Mouse (Mus musculus): ENCODE measurements at regions not wholly inside any gene's neighbourhood (a gene's known extent, or its start where the extent isn't known, plus 50 kb on each side); places are given as distances from the start of the nearest gene placed in this dataset.
"Not testable (repeated sequence)": the region's sequence is repeated elsewhere in the genome, so short reads cannot be mapped to it uniquely, and the experiment has no call there.

GRCm38 (mm10) chr8:89563544-89563943 is 519.6 kb upstream of the Sall1 start:
- DNase-seq (ENCODE audit: low read depth, low spot score), result no peak

GRCm38 (mm10) chr8:89562597-89562996 is 518.6 kb upstream of the Sall1 start:
- DNase-seq (ENCODE audit: low read depth, low spot score), result no peak

GRCm38 (mm10) chr8:89541231-89541630 is 497.3 kb upstream of the Sall1 start:
- DNase-seq (ENCODE audit: low read depth, low spot score), result no peak

- DNase-seq (ENCODE audit: low read depth, low spot score), result no peak
These were observed 490.6 kb upstream of the Sall1 start for GRCm38 (mm10) chr8:89534605-89535004.

DNA sequence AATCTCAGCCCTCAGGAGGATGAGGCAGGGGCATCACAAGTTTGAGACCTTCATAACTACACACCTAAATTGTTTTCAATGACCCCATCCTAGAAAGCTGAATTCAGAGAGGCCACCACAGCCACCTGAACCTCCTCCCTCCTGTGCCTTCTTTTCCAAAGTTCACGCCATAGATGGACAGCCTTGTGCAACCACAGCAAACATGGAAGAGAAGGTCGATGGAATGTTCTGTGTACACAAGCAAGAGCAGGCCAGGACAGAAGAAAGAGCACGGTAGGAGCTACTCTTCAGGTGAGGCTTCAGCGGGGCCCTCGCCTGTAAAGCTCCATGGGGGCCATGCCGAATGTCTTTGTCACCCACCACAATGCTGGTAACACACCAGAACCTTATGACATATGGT is 481.1 kb upstream of the Sall1 start:
- no peak for DNase-seq (ENCODE audit: low read depth, low spot score)

DNA sequence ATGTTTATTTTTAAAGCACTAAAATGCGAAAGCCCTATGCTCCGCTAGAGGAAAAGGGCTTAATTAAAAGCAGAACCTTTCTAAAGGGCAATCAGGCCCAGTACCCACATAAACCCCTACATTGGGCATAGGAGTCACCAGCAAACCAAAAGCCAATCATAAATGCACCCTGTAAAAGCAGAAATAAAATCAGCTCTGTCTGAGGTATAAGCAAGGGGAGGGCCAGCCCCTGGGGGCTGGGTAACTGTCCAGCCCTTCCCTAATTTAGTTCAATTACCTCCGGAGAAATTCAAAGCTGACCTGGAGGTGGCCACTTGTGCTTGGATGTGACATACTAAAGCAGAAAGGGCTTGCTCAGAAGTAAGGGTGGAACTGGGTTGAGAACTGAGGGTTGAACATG is 479.4 kb upstream of the Sall1 start:
- DNase-seq (ENCODE audit: low read depth, low spot score), result no peak

DNA sequence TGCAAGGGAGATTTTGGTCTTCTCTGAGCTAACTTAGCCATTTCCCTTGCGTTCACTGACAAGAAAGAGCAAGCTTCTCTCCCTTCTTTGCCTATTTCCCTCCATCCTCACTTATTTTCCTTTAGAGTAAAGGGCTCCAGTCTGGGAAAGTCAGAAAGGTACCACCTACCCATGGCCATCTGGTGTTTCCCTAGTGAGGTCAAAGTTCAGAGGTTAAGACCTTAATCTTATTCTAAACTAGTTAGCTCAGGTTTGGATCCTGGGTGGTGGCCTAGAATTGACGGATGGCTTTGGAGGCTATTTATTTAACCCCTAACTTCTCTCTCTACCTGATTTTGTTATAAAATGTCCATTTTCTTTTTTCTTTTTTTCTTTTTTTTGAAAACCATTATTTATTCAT is 472.6 kb upstream of the Sall1 start:
- DNase-seq (ENCODE audit: low read depth, low spot score), result no peak

DNA sequence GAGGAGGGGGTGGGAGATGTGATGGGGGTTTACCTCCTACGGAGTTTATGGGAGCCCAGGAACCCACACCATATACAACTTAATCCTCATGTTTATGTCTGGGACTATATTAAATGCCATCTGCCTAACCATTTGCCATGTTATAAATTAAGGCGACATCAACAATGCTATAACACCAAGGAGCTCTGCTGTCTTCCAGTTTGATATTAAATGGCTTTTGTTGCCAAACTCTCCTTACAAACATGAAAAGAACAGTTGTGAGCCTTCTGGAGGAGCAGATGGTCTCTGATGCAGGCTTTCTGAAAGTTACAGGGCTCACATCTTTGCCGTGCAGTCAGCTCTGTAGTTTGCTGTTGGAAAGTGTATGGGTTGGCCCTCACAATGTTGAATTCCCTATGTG is 470.3 kb upstream of the Sall1 start:
- peak; percentile 55 for DNase-seq (ENCODE audit: low read depth, low spot score)

DNA sequence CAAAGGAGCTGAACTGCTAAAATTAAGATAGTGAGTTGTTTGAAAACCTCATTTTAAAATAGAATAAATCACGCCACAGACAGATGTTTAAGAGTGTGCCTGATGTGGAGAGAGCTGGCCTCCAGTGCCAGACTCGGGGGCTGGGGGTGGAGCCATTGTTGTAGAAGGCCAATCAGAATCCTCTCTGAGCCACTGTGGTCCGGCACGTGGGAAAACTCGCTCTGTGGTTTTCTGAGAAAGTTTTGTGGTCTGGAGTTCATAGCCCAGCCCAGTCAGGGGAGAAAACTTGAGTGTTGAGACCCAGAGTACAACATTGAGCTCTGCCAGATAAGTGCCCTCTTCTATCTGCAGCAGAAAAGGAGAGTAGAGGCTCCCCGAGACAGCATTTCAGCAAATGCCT is 463.7 kb upstream of the Sall1 start:
- DNase-seq (ENCODE audit: low read depth, low spot score), result no peak

DNA sequence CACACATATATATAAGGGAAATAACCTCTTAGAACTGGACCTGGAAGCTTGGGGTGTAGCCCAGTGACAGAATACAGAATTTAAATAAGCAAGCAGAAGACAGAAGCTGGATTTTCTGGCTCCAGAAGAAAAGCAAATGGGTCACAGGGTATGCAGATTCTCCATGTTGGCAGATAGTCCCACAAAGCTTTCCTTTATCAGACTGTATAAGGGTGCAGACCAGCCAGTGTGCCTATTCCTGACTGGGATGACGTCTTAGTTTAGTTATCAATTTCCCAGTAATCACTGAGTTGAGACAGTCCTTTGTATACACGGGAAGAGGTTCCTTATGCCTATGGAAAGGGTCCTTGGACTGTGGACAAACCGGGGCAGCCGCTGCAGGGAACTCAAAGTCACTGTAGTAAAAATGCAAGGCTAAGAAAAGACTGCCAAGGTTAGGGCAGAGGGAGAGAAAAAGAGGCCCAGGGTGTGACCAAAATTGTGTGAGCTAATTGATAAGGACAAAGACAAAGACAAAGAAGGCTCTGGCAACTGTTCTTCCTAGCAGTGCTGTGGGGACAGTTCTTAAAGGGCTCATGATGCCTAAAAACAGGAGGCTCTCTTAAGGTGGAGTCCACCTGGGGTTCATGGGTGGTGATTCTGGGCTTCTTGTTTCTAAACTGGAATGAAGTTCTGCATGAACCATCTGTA is 459.7 kb upstream of the Sall1 start:
- DNase-seq (ENCODE audit: low read depth, low spot score), result no peak

GRCm38 (mm10) chr8:89503030-89503429 is 459.1 kb upstream of the Sall1 start:
- peak; percentile 34 for DNase-seq (ENCODE audit: low read depth, low spot score)

- DNase-seq (ENCODE audit: low read depth, low spot score), result no peak
These were observed 457.8 kb upstream of the Sall1 start for GRCm38 (mm10) chr8:89501756-89502155.

DNA sequence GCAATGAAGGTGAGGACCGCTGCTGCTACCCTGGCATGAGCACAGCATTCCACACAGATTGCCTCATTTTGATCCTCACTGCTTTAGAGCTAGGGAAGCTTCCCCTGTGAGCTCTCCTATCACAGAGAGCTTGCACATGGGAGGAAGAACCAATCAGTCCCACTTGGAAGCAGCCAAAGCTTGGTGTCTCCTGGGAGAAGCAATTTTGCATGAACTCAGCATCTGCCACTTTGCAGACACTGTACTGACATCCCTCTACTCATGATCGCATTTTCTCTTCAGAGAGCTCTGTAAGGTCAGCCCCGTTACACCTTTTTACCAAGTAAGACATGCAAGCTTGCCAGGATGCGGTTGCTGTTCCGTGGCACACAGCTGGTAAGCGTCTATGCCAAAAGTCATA is 455.9 kb upstream of the Sall1 start:
- no peak for DNase-seq (ENCODE audit: low read depth, low spot score)

DNA sequence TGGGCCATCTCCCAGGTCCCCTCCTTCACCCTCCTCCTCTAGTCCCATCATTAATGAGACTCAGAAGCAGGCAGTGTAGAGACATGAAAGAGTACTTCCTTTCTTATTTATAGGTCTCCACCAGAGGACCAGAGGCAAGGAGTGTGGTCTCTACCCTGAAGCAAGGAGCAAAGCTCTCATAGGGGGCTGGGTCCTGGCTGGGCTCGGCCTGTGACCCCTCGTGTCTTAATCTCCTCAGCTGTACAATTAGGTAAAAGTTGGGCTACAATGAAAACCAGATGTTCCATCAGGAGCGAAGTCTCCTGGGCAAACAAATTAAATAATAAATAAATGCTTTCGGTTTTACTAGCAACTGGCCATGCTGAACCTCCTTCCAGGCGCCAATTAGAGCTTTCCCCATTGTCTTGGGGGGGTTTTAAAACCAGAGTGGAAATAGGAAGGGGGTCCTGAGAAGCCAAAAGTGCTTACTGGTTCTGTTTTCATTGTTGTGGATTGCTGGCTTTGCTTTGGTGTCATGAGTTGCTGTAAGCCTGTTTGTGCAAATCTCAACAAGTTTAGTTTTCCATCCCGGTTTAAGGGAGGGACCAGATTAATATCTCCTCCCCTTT is 454.2 kb upstream of the Sall1 start:
- DNase-seq (ENCODE audit: low read depth, low spot score), result no peak

GRCm38 (mm10) chr8:89492336-89492735 is 448.4 kb upstream of the Sall1 start:
- no peak for DNase-seq (ENCODE audit: low read depth, low spot score)

DNA sequence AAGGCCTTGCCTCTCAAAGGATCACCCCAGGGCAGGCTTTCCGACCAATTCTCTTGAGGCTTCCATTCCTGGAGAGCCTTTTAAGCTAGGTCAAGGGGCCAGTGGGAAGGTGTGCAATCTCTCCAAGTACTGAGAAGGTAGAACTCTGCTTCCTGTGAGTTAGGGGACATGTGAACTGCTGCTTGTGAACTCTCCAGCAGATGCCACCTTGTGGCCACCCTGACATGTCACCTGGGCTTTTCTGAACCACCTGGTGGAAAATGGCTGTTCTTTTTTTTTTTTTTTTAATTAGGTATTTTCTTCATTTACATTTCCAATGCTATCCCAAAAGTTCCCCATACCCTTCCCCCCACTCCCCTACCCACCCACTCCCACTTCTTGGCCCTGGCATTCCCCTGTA is 438.5 kb upstream of the Sall1 start:
- DNase-seq (ENCODE audit: low read depth, low spot score), result not testable (repeated sequence)

GRCm38 (mm10) chr8:89476930-89477329 is 433.0 kb upstream of the Sall1 start:
- no peak for DNase-seq (ENCODE audit: low read depth, low spot score)

DNA sequence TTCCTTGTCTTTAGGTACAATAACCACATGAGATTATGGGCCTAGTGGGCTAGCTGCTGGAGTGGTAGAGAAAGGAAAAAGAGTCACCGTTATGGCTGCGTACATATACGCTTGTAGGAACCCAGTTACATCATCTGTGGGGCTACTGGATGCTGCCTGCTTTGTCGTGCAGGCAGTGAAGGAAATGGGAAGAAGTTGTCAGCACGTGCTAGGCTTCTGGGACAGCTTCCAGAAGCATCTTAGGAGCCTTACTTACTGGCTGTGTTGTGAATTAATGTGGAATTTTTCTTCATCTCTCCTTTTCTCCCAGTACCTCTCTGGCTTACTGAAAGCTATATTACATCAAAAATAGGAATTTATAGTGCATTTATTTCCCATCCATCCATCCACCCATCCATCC is 427.2 kb upstream of the Sall1 start:
- DNase-seq (ENCODE audit: low read depth, low spot score), result no peak

DNA sequence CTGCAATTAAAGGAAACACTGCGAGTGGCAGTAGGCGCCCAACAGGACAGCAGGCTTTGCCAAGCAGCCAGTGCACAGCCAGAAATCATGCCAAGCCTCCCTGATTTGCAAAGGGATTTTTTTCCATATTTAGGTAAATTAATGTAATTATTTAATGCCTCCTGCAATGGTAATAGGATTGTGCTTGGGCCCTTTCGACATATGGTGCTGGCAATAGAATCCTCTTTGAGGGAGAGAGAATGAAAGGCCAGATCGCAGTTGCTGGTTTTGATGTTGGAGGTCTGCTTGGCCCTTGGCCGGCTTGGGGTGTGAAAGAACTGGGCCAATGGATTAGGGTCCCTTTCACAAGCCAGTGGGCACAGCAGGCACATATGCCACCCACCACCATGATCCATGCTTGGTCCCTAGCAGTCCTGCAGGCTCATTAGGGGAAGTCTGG is 424.8 kb upstream of the Sall1 start:
- DNase-seq (ENCODE audit: low read depth, low spot score), result no peak

DNA sequence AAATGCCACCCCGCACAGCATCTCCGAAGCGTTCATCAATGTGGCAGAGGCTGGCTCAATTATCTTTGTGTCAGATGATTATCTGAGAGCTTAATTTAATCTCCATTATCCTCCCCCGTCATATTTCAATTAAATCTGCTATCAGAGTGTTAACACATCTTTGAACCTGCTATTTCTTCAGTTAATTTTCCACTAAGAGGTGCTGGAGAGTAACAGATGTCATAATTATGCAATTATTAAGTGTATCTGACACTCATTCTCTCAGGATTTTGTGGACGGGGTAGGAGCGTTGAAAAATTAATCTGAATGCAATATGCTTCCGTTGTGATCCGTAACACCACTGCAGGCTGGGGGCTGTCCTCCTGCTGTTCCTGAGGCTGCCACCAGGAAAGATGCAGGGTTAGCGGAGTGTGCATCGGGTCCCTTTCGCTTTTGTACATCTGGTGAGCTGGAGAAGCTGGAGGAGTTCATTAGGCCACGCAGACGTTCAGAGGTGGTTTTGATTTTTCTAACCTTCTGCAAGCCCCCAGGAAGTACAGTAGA is 421.3 kb upstream of the Sall1 start:
- DNase-seq (ENCODE audit: low read depth, low spot score), result no peak

GRCm38 (mm10) chr8:89456517-89456916 is 412.6 kb upstream of the Sall1 start:
- no peak for DNase-seq (ENCODE audit: low read depth, low spot score)

DNA sequence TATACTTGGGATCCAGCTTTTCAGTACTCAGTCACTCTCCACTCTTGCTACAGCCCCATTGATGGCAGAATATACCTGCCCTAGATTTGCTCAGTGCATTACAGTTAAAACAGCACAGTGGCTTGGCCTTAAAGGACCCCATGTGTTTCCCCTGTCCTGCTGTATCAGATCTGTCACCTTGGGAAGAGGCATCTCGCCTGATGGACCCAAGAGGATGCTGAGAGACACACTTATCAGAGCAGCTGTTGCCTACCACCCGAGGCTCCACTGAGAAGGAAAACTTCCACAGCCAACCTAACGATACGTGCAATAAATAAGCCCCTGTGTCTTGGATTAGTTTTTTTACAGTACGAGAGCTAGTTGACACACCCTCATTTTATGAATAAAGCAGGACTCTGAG is 411.8 kb upstream of the Sall1 start:
- DNase-seq (ENCODE audit: low read depth, low spot score), result no peak

DNA sequence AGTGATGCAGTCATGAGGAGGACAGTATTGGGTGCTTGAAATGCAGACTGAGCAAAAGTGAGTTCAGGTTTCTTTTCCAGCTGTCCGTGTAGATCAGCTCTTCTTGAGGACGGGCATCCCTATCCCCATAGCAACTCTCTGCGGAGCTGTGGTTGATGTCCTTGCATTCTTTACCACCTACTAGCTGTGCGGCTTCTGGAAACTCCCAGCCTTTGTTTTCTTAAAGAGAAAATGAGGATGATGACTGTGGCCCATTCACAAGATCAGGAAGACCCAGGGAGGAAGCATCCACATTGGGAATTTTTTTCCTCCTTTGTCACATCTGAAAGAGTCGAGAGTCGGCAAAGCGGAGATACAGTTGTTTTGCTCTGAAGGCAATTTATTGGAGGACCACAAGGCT is 410.2 kb upstream of the Sall1 start:
- DNase-seq (ENCODE audit: low read depth, low spot score), result no peak

Measured in telencephalon, adult 2 months (tissue).